Mouse (Mus musculus): ENCODE measurements around the gene Gm14085.
"Not testable (repeated sequence)": the region's sequence is repeated elsewhere in the genome, so short reads cannot be mapped to it uniquely, and the experiment has no call there.

Gm14085 gene

GRCm38 (mm10) chr2:122484641-122485040 lies at the start of gene Gm14085:
Gene Gm14085, plus strand, starts transcription at chr2:122484941.
- no peak for DNase-seq (ENCODE audit: low read depth)

DNA sequence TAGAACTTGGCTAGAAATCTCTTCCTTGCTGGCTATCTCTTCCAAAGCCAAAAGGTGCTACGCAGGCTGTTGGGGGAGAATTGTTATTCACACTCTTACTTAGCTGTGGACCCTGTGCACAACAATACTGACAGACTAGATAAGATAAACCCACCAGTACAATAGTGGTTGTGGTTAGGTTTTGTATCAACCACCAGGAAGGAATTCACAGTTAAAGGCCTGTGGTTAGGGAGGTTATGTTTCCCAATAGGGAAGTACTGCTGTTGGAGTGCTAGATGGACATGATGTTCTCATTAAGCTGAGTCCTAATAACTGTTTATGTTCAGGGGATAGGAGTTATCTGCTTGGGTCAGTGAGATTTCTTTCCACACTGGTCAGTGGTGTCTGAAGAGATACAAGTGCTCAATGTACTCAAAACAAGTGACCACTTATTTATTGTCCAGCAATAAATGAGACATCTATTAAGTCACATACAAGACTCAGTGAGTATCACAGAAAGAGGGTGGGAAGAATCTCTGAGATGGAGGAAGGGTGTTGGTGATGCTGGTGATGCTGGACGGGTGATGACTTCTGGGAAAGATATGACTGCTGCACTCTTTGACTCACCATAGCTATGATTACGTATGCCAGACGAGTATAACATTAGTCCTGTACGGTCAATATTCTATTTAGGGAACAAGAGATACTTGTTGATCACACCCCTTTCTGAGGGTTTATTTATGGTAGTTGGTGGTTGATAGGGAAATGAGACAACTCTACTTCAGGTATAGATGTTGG lies 45.8 kb upstream of the Gm14085 start:
- not testable (repeated sequence) for DNase-seq (ENCODE audit: low read depth)

- not testable (repeated sequence) for DNase-seq (ENCODE audit: low read depth)
These were observed 44.2 kb upstream of the Gm14085 start for GRCm38 (mm10) chr2:122440521-122440920.

DNA sequence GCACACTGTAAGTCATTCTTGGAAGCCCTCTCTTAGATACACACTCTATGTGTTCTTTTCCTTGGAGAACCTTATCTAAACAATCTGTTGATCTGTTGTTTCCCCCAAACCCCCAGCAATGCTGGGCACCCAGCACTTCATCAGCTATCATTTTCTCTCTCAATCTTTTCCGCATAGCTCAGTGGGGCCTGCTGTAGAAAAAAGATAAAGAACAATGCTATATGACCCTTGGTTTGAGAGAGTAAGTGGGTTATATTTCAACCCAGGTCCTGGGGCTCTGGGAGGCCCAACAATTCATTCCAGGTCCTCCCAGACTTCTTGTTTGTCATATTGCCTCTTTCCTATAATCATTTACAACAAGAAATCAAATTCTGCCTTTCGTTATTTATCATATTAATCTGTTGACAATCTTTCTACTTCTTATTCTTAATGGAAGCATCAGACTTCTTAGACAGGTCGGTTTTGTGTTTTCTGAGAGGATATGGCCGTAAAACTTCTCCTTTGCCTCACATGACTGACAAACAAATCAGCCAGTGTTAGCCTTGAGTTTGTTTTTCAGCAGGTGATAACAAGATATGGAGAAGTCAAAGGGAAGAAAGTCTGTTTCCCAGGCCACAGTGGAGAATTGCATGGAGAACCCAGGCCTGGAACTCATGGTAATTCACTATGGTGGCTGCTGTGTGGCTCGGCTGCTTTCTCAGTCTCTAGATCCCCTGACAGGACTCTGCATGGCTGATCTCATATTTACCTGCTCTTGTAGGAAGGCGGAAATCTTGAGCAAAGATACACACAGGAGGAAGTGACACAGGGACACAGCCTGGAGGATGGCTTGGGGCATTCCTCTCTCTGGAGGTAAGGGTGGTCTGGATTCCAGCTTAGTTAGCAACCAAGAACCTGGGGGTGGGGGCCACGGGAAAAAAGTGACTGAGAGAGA lies 43.5 kb upstream of the Gm14085 start:
- no peak for DNase-seq (ENCODE audit: low read depth)

- DNase-seq (ENCODE audit: low read depth) = no peak
These were observed 34.4 kb upstream of the Gm14085 start for GRCm38 (mm10) chr2:122450351-122450750.

DNA sequence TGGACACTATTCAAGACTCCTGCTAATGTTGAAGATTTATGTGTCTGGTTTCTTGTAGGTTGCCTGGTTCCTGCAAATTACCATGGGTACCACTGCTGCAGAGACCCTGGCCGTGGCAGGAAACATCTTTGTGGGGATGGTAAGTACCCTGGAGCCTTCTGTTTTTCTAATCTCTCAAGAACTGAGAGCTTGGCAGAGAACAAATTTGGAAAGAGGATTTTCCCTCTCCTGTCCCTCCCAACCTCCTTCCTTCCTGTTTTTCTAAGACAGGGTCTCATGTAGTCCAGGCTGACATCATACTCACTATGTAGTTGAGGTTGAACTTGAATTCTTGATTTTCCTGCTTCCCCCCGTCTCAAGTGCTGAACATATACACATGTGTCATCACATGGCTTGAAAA lies 32.3 kb upstream of the Gm14085 start:
- no peak for DNase-seq (ENCODE audit: low read depth)

DNA sequence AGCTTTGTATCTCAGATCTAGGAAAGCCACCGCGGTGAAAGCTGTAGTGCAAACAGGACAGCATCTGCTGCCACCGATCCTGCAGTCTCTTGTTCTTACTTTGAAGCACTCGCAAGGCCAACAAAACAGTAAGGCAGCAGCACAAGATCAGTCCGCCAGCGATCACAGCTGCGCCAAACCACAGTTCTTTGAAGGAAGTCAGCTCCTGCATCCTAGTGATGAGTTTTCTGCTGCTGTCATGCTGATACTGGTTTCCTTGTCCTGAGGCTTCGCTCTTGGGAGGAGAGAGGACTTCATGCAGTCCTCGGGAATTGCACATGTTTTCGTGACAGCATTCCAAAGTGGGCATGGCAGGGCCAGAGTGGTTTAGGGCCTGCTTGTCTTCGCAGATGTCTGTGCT lies 17.8 kb upstream of the Gm14085 start:
- DNase-seq (ENCODE audit: low read depth) = no peak

GRCm38 (mm10) chr2:122467351-122468013 lies 17.3 kb upstream of the Gm14085 start:
- DNase-seq (ENCODE audit: low read depth) = peak; percentile 52

GRCm38 (mm10) chr2:122469221-122469620 lies 15.5 kb upstream of the Gm14085 start:
- DNase-seq (ENCODE audit: low read depth) = no peak

DNA sequence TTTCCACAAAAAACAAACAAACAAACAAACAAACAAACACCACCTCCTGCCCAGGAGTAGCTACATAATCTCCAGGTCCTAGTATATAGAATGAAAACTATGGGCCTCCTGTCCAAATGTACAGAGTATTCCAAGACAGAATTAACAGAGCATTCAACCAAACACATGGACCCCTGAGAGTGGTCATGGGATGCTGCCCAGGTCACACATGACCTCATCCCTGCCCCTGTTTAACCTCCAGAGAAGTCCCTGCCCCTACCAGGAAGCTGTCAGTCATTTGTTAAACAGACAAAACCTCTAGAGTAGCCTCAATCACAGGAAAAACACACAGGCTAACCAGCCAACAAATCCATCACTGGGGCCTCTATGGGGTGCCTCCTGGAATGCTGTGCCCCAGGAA lies 8.2 kb upstream of the Gm14085 start:
- peak; percentile 6 for DNase-seq (ENCODE audit: low read depth)

DNA sequence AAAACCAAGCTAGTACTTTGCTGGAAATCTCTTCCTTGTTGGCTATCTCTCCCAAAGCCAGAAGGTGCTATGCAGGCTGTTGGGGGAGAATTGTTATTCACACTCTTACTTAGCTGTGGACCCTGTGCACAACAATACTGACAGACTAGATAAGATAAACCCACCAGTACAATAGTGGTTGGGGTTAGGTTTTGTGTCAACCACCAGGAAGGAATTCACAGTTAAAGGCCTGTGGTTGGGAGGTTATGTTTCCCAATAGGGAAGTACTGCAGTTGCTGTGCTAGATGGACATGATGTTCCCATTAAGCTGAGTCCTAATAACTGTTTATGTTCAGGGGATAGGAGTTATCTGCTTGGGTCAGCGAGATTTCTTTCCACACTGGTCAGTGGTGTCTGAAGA lies 954 bp upstream of the Gm14085 start:
- not testable (repeated sequence) for DNase-seq (ENCODE audit: low read depth)

DNA sequence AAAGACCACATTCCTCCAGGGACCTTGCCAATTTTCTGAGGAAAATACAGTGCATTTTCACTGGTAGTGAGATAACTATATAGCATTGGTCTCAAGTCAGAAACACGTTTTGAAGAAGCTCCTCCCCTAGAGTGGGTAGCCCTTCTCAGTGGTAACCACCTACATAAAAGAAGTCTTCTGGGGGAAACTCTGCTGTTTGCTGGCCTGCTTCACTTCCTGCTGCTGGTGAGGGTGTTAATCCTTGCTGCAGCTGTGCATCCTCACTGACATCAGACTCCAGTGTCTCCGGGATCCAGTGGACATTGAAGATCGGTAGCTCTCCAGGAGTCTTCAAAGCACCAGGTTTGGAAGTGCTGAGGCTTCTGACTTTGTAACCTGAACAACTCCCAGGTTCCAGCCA lies 913 bp downstream of the Gm14085 start:
- not testable (repeated sequence) for DNase-seq (ENCODE audit: low read depth)

GRCm38 (mm10) chr2:122486122-122486521 lies 1.4 kb downstream of the Gm14085 start:
- DNase-seq (ENCODE audit: low read depth) = not testable (repeated sequence)

- DNase-seq (ENCODE audit: low read depth) = no peak
These were observed 1.9 kb downstream of the Gm14085 start for GRCm38 (mm10) chr2:122486674-122487073.

GRCm38 (mm10) chr2:122529696-122530095 lies 45.0 kb downstream of the Gm14085 start:
- DNase-seq (ENCODE audit: low read depth) = not testable (repeated sequence)

DNA sequence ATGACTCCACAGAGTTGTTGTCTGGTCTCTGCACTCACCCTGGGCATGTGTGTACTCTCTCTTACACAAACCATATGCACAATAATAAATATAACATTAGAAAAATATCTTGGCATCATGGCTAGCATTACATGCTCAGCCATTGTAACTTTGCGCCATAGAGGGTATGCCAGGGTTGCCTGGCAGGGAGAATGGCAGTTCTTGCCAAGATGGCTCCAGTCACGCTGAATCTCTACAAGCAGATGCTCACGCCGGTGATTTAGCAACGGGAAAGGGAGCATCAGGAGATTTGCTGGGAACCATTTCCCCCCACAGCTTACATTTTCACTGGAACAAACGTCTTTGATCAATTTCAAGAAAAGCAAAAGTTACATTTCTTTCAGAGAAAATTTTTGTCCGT lies 46.5 kb downstream of the Gm14085 start:
- DNase-seq (ENCODE audit: low read depth) = peak; percentile 9

DNA sequence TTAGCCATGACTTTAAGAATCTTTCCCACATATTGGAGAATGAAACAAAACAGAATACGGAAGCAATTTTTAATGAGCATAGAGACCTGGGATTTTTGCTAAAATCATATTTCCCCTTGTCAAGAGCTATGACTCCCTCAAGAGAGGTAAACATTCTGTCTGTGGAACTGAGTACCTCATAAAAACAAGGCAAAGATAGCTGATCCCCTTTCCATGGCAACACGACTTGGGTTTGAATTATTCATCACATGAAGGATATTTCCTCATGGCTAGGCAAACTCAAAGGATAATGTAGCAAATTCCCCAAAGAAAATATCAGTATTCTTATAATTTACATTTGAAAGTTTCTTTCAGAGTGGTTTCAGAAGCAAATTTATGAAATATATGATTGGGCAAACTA lies 47.0 kb downstream of the Gm14085 start:
- DNase-seq (ENCODE audit: low read depth) = no peak

DNA sequence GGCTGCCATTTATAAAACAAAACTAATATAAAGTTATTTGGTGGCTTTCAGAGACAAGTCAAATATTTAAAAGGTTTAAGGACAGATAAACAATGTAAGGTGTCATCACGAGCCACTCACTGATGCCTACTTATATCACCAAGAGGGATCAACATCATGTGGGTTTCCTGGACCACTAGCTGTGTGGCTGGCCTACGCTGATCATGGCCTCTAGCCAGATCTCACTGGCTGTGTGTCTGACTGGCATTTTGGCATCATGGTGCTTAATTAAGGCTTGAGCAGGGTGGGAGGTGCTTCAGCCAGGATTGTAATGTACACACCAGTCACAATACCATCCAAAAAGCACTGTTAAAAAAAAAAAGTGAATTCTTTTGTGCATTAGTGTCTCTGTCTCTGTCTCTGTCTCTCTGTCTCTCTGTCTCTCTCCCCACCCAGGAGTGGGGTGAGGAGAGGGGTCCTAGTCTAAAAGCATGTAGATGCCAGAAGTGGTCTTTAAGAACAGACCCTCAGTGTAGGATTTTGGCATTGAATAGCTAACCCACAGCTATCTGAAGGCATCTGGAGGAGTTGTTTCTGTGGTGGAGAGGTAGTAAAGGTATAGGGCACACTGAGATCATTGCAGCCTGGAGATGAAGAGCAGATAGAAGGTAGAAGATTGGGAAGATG lies 47.5 kb downstream of the Gm14085 start:
- DNase-seq (ENCODE audit: low read depth) = no peak

- DNase-seq (ENCODE audit: low read depth) = no peak
These were observed 48.1 kb downstream of the Gm14085 start for GRCm38 (mm10) chr2:122532802-122533186.

GRCm38 (mm10) chr2:122533378-122533777 lies 48.6 kb downstream of the Gm14085 start:
- peak; percentile 10 for DNase-seq (ENCODE audit: low read depth)

- no peak for DNase-seq (ENCODE audit: low read depth)
These were observed 49.9 kb downstream of the Gm14085 start for GRCm38 (mm10) chr2:122534671-122535070.

DNA sequence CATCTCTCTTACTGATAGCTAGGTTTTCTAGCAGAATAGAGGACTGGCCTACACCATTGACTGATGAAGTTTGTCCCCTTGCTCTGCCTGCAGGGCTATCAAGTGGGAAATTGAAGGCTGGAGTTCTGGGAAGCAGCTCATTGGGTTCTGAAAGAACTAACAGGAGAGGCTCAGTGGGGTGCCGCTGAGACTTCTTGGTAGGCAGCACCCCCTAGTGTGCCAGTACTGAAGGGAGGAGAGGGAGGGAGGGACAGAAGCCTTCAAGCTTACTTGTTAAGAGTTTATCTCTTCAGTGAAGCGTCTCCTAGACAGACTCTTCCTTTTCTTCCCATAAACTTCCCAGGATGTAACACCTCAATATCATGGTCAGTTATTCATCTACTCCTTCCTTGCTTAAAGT lies 73.6 kb downstream of the Gm14085 start:
- DNase-seq (ENCODE audit: low read depth) = peak; percentile 75
